Mouse (Mus musculus) heart, postnatal 4 days (tissue): ENCODE results near the gene Ppp1r12c. TPM values are rescaled to one million over a fixed set of nuclear protein-coding genes. Genes with fewer than 3 reads are reported as not detected.
A peak's percentile ranks its signal among the peaks of the same experiment; 100 is the strongest.

Experiments used
- DNase-seq: peaks from one replicate; pipeline ENCODE4 v3.0.0; 2021
- microRNA-seq, 2 experiments: library from miRNA; unstranded; fragments of <30 nt; microRNA quantifications; one replicate each; pipeline ENCODE4 v1.2.0; 2021 to 2022
- total RNA-seq, 2 experiments: library from RNA; stranded (reverse); gene quantifications; 2 replicates each; pipeline ENCODE4 v1.2.3; 2021

The Ppp1r12c gene
- total RNA-seq, 2 experiments from 2014 or later = 89.8 to 92.3 TPM

DNA sequence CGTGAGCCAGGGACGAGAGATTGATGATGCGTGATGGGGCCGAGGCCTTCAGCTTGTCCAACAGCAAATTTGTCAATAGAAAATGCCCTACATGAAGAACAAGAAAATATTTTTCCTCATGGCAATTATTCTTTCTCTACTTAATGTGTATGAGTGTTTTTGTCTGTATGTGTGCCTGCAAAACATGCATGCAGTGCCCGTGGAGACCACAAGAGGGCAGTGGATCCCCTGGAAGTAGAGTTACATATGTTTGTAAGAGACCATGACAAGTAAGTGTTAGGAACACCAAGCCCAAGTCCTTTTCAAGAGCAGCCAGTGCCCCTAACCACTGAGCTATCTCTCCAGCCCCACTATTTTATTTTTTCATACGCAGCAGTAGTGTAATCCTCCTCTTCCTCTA, 69.9 kb downstream of the Ppp1r12c start:
- DNase-seq = peak; percentile 85

Small RNA genes lying within 50 kb of the gene (microRNA-seq; reads per million reads assigned to microRNA genes)
- gene Gm24605 = 0 reads per million in 2 experiments

Other genes starting within 250 kb of the Ppp1r12c start
- not detected for gene Ncr1, start 164.0 kb downstream of the Ppp1r12c start, total RNA-seq
- under 1 TPM; 0.07 TPM for gene Gp6, start 103.9 kb downstream of the Ppp1r12c start, total RNA-seq
- 10 to 100 TPM; 30.4 to 36.4 TPM for gene Rdh13, start 56.0 kb downstream of the Ppp1r12c start, total RNA-seq
- gene Eps8l1, start 41.0 kb downstream of the Ppp1r12c start, total RNA-seq = 1 to 10 TPM; 1.6 to 2.7 TPM
- gene Tnnt1, start 14.7 kb upstream of the Ppp1r12c start, total RNA-seq = 10 to 100 TPM; 48.7 to 59.0 TPM
- gene Tnni3, start 22.5 kb upstream of the Ppp1r12c start, total RNA-seq = 1,000 to 10,000 TPM; 4,693 to 5,168 TPM
- under 1 TPM; 0.41 to 0.57 TPM for gene Dnaaf3, start 30.8 kb upstream of the Ppp1r12c start, total RNA-seq
- 1 to 10 TPM; 1.1 to 1.5 TPM for gene Syt5, start 45.9 kb upstream of the Ppp1r12c start, total RNA-seq
- gene Ptprh, start 102.4 kb upstream of the Ppp1r12c start, total RNA-seq = not detected
- gene Tmem86b, start 129.7 kb upstream of the Ppp1r12c start, total RNA-seq = 1 to 10 TPM; 6.6 to 8.5 TPM
- gene Ppp6r1, start 157.3 kb upstream of the Ppp1r12c start, total RNA-seq = 10 to 100 TPM; 79.1 to 81.3 TPM
- gene Hspbp1, start 183.4 kb upstream of the Ppp1r12c start, total RNA-seq = 10 to 100 TPM; 51.5 to 54.7 TPM
- 1 to 10 TPM; 4.1 to 5.9 TPM for gene Brsk1, start 188.9 kb upstream of the Ppp1r12c start, total RNA-seq
- under 1 TPM in 1 of 2 experiments, not detected in 1; 0.12 TPM for gene Tmem150b, start 223.6 kb upstream of the Ppp1r12c start, total RNA-seq
- 10 to 100 TPM; 41.6 to 43.5 TPM for gene Kmt5c, start 238.4 kb upstream of the Ppp1r12c start, total RNA-seq